Mouse (Mus musculus) forebrain, embryonic 14.5 days (tissue): ENCODE measurements around the gene Map3k7. TPM values are rescaled to one million over a fixed set of nuclear protein-coding genes. Genes with fewer than 3 reads are reported as not detected.

Experiments used
- ATAC-seq: fragments of 200-750 bp; cut with Nextera tagmentation; 2 replicates; pipeline ENCODE4 v1.8.0; 2017; ENCODE audit warnings: mild to moderate bottlenecking, moderate library complexity
- DNase-seq: peaks from one replicate; pipeline ENCODE4 v3.0.0-alpha.2; 2015; ENCODE audit warnings: low spot score
- H3K27ac ChIP-seq: fragments of 300-500 bp; sonication (generic); 2 replicates; pipeline ENCODE4 v1.5.1; 2014; ENCODE audit warnings: low read depth, mild to moderate bottlenecking, control low read depth, low read length, moderate library complexity
- H3K27me3 ChIP-seq: fragments of 300-500 bp; sonication (generic); replicated peaks from 2 replicates; pipeline ENCODE4 v1.6.1; 2014; ENCODE audit warnings: low read length, control low read depth, mixed read lengths; ENCODE audit not compliant: control insufficient read depth, insufficient read depth
- H3K36me3 ChIP-seq: fragments of 300-500 bp; sonication (generic); 2 replicates; pipeline ENCODE4 v1.6.1; 2014; ENCODE audit warnings: low read length, control low read depth; ENCODE audit not compliant: control insufficient read depth, insufficient read depth
- H3K4me1 ChIP-seq: fragments of 300-500 bp; sonication (generic); 2 replicates; pipeline ENCODE4 v1.6.1; 2014; ENCODE audit warnings: antibody characterized with exemption, low read length, control low read depth; ENCODE audit not compliant: control insufficient read depth, insufficient read depth
- H3K4me2 ChIP-seq: fragments of 300-500 bp; sonication (generic); 2 replicates; pipeline ENCODE4 v1.6.1; 2014; ENCODE audit warnings: mild to moderate bottlenecking, control low read depth, low read length
- H3K4me3 ChIP-seq: fragments of 300-500 bp; sonication (generic); 2 replicates; pipeline ENCODE4 v1.5.1; 2014; ENCODE audit warnings: low read depth, low read length, control low read depth
- H3K9ac ChIP-seq: fragments of 300-500 bp; sonication (generic); 2 replicates; pipeline ENCODE4 v1.6.1; 2014; ENCODE audit warnings: mild to moderate bottlenecking, low read length, control low read depth, moderate library complexity
- H3K9me3 ChIP-seq: fragments of 300-500 bp; sonication (generic); replicated peaks from 2 replicates; pipeline ENCODE4 v1.6.1; 2016; ENCODE audit warnings: low read length, control low read depth, mixed read lengths; ENCODE audit not compliant: control insufficient read depth
- WGBS: fragments of 180-500 bp; shearing (Covaris S2); extraction: QIAGEN DNeasy Blood & Tissue Kit; methylation state at CpG from one replicate; pipeline ENCODE4 v1.1.7; 2014; 5-methylcytosine and 5-hydroxymethylcytosine counted together
- polyA plus RNA-seq: library from polyadenylated mRNA; unstranded; fragments of >200 nt; fragmentation: Nextera tagmentation; extraction: Ambion mirVana; gene quantifications from 2 replicates; pipeline ENCODE4 v1.2.1, GENCODE M21; 2014

Gene Map3k7
- 31.5 and 38.0 TPM in 2 replicates for polyA plus RNA-seq

- Histone ChIP-seq H3K9ac (peak within 1 kb of the TSS; percentile 80), H3K4me1 (peaks cover 10% of the 10 kb centered on the region), H3K36me3 (no peaks in the 10 kb centered on the region), H3K27ac (peak within 1 kb of the TSS; percentile 98), H3K4me2 (peak within 1 kb of the TSS; percentile 79), H3K4me3 (peak within 1 kb of the TSS; percentile 62), H3K27me3 (no peaks in the 10 kb centered on the region), H3K9me3 (no peaks in the 10 kb centered on the region)
- WGBS = under 1% methylated on average over 84 of the region's 88 CpGs
- DNase-seq (peak; percentile 96), ATAC-seq (peak; percentile 96)
Measured at GRCm38 (mm10) chr4:31963354-31964193, at the start of gene Map3k7. Map3k7 (plus strand) TSS chr4:31964097.

DNA sequence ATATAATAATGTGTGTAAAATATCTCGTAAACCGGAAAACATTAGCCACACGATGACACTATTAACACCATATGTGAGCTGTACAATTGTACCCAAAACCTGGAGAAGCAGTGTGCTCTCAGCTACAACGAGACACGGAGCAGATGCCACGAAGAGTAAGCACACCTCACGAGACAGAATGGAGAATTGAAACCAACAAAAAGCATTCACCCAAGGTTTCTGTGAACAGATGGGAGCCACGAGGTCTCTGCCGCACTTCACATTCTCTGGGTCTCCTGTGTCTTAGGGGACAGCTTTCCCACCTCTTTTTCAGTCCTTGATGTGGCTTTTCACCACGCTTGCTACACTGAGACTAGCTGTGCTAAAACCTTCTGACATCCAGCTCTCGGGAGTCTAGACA, 48.8 kb upstream of the Map3k7 start:
- Histone ChIP-seq H3K4me1 (no peaks in the 10 kb centered on the region), H3K9ac (no peak overlapping the region), H3K27ac (no peak overlapping the region), H3K4me3 (no peak overlapping the region), H3K27me3 (no peaks in the 10 kb centered on the region), H3K4me2 (no peak overlapping the region), H3K36me3 (no peaks in the 10 kb centered on the region), H3K9me3 (no peaks in the 10 kb centered on the region)
- ATAC-seq (peak; percentile 40; the same call in 1 of the 2 replicates), DNase-seq (peak; percentile 21)
- WGBS = 69% methylated on average over 11 of the region's 11 CpGs

DNA sequence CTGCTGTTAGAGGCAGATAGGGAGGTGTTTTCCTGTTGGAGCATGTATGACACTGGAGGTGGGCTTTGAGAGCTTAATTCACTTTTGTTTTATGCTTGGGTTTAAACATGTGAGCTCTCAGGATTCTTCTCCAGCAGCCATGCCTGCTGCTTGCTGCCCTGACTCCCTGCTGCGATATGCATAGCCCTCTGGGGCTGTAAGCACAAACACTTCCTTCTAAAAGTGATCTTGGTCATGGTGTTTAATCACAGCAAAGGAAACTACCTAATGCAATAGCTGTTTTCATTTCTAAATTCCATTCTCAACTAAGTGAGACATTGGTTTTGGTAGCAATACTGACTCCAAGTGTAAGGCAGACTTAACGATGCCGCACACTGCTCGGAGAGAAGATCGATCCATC, 45.2 kb upstream of the Map3k7 start:
- H3K4me2 ChIP-seq = no peak overlapping the region
- no peak for DNase-seq
- H3K27ac ChIP-seq = no peak overlapping the region
- no peak overlapping the region for H3K9ac ChIP-seq
- no peak for ATAC-seq
- no peaks in the 10 kb centered on the region for H3K36me3 ChIP-seq
- H3K9me3 ChIP-seq = no peaks in the 10 kb centered on the region
- no peaks in the 10 kb centered on the region for H3K4me1 ChIP-seq
- H3K27me3 ChIP-seq = 0 out of 2 replicates have a peak, but pooled peaks cover 4% of the 10 kb centered on the region
- no peak overlapping the region for H3K4me3 ChIP-seq
- 93% methylated on average over 5 of the region's 5 CpGs for WGBS

GRCm38 (mm10) chr4:31922215-31922614, 41.7 kb upstream of the Map3k7 start:
- WGBS = 49% methylated on average over 7 of the region's 7 CpGs
- no peaks in the 10 kb centered on the region for H3K9me3 ChIP-seq
- H3K36me3 ChIP-seq = no peaks in the 10 kb centered on the region
- H3K4me2 ChIP-seq = no peak overlapping the region
- H3K9ac ChIP-seq = no peak overlapping the region
- no peak overlapping the region for H3K27ac ChIP-seq
- 0 out of 2 replicates have a peak, but pooled peaks cover 4% of the 10 kb centered on the region for H3K27me3 ChIP-seq
- no peak for ATAC-seq
- no peak for DNase-seq
- no peak overlapping the region for H3K4me3 ChIP-seq
- H3K4me1 ChIP-seq = peaks cover 4% of the 10 kb centered on the region; the same call in 1 of the 2 replicates

DNA sequence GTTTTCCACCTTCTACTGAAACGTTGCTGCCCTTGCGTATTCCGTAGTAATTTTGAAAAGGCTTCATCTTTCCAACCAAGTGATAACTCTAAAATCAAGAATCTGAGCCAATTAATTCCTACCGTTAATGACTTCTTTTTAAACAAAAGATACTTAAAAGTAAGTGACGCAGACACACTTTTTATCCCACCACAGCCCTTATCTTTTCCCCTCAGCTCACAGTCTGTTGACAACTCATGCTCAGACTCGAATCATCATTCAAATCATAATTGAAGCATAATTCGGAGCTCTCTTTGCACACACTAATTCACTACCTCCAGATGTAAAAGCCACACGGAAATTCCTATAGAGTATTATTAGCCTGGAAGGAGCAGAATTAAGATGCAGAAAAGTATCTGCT, 40.5 kb upstream of the Map3k7 start:
- DNase-seq (no peak), ATAC-seq (no peak)
- H3K27ac ChIP-seq = no peak overlapping the region
- H3K4me1 ChIP-seq = peaks cover 4% of the 10 kb centered on the region; the same call in 1 of the 2 replicates
- H3K36me3 ChIP-seq = no peaks in the 10 kb centered on the region
- H3K4me2 ChIP-seq = no peak overlapping the region
- WGBS = 49% methylated on average over 8 of the region's 8 CpGs
- no peak overlapping the region for H3K9ac ChIP-seq
- no peak overlapping the region for H3K4me3 ChIP-seq
- H3K27me3 ChIP-seq = 0 out of 2 replicates have a peak, but pooled peaks cover 4% of the 10 kb centered on the region
- H3K9me3 ChIP-seq = no peaks in the 10 kb centered on the region

DNA sequence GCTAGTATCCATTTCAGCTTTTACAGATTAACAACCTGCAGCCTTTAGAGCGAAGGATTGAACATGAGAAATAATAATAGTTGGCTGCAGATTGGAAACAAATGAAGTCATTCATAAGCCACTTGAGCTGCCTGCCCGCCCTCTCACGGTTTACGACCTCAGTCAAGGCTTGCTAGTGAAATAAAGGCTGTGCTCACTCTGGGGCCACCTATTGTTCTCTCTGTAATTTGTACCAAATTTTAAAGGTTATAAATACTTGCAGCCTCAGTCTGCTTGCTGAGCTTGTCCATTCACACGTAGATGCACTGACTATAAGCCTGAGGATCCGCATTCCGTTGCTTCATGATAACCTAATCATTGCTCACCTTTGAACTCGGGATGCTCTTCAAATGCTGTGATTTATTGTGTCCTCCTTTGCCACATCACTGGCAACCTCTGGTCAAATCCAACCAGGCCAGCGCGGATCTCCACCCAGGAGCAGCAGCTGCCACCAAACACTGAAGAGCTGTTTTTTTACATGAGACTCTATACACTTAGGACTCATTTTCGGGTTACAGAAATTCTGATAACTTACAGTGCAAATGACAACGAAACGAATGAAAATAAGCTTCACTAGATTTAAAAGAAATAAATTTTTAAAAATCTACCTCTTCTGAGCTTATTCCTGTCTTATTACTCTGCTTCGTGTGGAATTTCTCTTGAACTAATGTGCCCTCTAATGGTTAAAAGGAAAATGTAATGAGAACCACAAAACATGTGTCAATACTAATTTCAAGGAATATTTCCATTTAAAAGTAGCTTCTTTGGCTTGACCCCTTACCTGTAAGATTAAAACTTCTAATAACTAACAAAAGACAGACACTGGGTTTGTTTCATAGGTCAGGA, 39.4 kb upstream of the Map3k7 start:
- Histone ChIP-seq H3K36me3 (no peaks in the 10 kb centered on the region), H3K9ac (no peak overlapping the region; the same call in 1 of the 2 replicates)

GRCm38 (mm10) chr4:31933171-31933570, 30.7 kb upstream of the Map3k7 start:
- no peaks in the 10 kb centered on the region for H3K36me3 ChIP-seq
- H3K27ac ChIP-seq = no peak overlapping the region
- WGBS = 12% methylated on average over 3 of the region's 3 CpGs
- H3K27me3 ChIP-seq = no peaks in the 10 kb centered on the region
- no peak overlapping the region for H3K4me3 ChIP-seq
- no peak overlapping the region for H3K4me2 ChIP-seq
- no peak for DNase-seq
- H3K9me3 ChIP-seq = no peaks in the 10 kb centered on the region
- peaks cover 16% of the 10 kb centered on the region for H3K4me1 ChIP-seq
- H3K9ac ChIP-seq = no peak overlapping the region
- ATAC-seq = no peak

More for the DNA sequence above, 39.4 kb upstream of the Map3k7 start:
- Histone ChIP-seq H3K27ac (no peak overlapping the region), H3K9me3 (no peaks in the 10 kb centered on the region), H3K4me1 (peaks cover 4% of the 10 kb centered on the region; the same call in 1 of the 2 replicates), H3K27me3 (0 out of 2 replicates have a peak, but pooled peaks cover 4% of the 10 kb centered on the region), H3K4me2 (0 out of 2 replicates have a peak overlapping the region, but pooled peaks have one; percentile 12), H3K4me3 (no peak overlapping the region)
- ATAC-seq (no peak), DNase-seq (peak; percentile 57)
- 32% methylated on average over 14 of the region's 14 CpGs for WGBS

DNA sequence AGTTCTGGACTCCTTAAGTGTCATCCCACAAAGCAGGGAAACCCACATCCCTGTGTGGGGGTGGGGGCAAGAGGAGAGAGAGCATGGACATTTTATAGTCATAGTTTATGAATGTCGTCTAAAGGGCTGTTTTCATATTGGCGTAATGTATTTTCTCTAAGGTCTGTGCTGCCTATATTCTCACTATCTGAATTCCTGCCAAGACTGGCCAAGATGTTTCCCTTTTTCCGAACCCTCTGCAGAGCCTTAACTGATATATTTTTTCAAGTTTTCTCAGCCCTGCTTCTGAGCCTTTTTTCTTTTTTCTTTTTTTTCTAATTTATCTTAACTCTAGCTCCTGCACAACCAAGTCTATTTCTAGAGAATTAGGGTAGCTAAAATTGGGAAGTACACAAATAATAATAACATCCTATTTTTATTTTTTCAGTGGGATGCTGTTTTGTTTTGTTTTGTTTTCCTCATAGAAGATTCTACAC, 28.0 kb upstream of the Map3k7 start:
- H3K27ac ChIP-seq = no peak overlapping the region
- DNase-seq = no peak
- ATAC-seq = no peak
- H3K9ac ChIP-seq = no peak overlapping the region
- H3K9me3 ChIP-seq = no peaks in the 10 kb centered on the region
- peaks cover 16% of the 10 kb centered on the region for H3K4me1 ChIP-seq
- no peaks in the 10 kb centered on the region for H3K36me3 ChIP-seq
- no peak overlapping the region for H3K4me3 ChIP-seq
- no peak overlapping the region for H3K4me2 ChIP-seq
- WGBS = 62% methylated on average over 3 of the region's 3 CpGs
- no peaks in the 10 kb centered on the region for H3K27me3 ChIP-seq
